Mouse (Mus musculus) central nervous system, embryonic 11.5 days (tissue): ENCODE measurements around the gene Hist1h4d. TPM values are rescaled to one million over a fixed set of nuclear protein-coding genes. Genes with fewer than 3 reads are reported as not detected.

Experiments
- polyA plus RNA-seq: library from polyadenylated mRNA; depleted of rRNA; stranded (reverse); fragments of >200 nt; gene quantifications from 2 replicates; pipeline ENCODE4 v1.2.3, GENCODE M21; 2012; rRNA removed

The Hist1h4d gene
- polyA plus RNA-seq, 1 experiment: 10.3 TPM

Other genes starting within 250 kb of the Hist1h4d start
- 21.3 and 30.9 TPM in 2 replicates for gene Zfp322a, start 212.4 kb upstream of the Hist1h4d start, polyA plus RNA-seq
- 8.8 and 10.0 TPM in 2 replicates for gene Abt1, start 157.7 kb upstream of the Hist1h4d start, polyA plus RNA-seq
- gene Btn1a1, start 115.7 kb upstream of the Hist1h4d start, polyA plus RNA-seq: 0.07 and 0.31 TPM in 2 replicates
- 0.34 and 0.82 TPM in 2 replicates for gene Btn2a2, start 92.7 kb upstream of the Hist1h4d start, polyA plus RNA-seq
- 21.7 and 31.0 TPM in 2 replicates for gene Hist1h4h, start 50.5 kb upstream of the Hist1h4d start, polyA plus RNA-seq
- gene Hist1h2af, start 47.7 kb upstream of the Hist1h4d start, polyA plus RNA-seq: 189 and 273 TPM in 2 replicates
- gene Hist1h3g, start 46.2 kb upstream of the Hist1h4d start, polyA plus RNA-seq: 38.6 and 41.4 TPM in 2 replicates
- gene Hist1h2bh, start 38.2 kb upstream of the Hist1h4d start, polyA plus RNA-seq: 3.2 and 6.3 TPM in 2 replicates
- gene Hist1h3f, start 37.5 kb upstream of the Hist1h4d start, polyA plus RNA-seq: 5.1 and 6.2 TPM in 2 replicates
- gene Hist1h4f, start 29.9 kb upstream of the Hist1h4d start, polyA plus RNA-seq: 19.4 and 22.4 TPM in 2 replicates
- gene Hist1h1d, start 28.3 kb upstream of the Hist1h4d start, polyA plus RNA-seq: 0.65 and 1.3 TPM in 2 replicates
- gene Hist1h3e, start 19.2 kb upstream of the Hist1h4d start, polyA plus RNA-seq: 41.5 and 49.2 TPM in 2 replicates
- 17.0 and 26.2 TPM in 2 replicates for gene Hist1h2ae, start 10.4 kb upstream of the Hist1h4d start, polyA plus RNA-seq
- gene Hist1h2bg, start 10.2 kb upstream of the Hist1h4d start, polyA plus RNA-seq: 14.7 and 42.2 TPM in 2 replicates
- gene Hist1h2bf, start 7.4 kb upstream of the Hist1h4d start, polyA plus RNA-seq: 8.0 and 18.9 TPM in 2 replicates
- gene Hist1h2ad, start 7.2 kb upstream of the Hist1h4d start, polyA plus RNA-seq: 2.4 and 8.0 TPM in 2 replicates
- gene Hist1h3d, start 5.8 kb upstream of the Hist1h4d start, polyA plus RNA-seq: 21.2 and 34.9 TPM in 2 replicates
- gene Hist1h2be, start 39.5 kb downstream of the Hist1h4d start, polyA plus RNA-seq: 1.9 and 4.2 TPM in 2 replicates
- 11.1 and 13.7 TPM in 2 replicates for gene Hist1h1e, start 41.0 kb downstream of the Hist1h4d start, polyA plus RNA-seq
- 1.2 and 2.0 TPM in 2 replicates for gene Hist1h2ac, start 102.3 kb downstream of the Hist1h4d start, polyA plus RNA-seq
- 17.0 and 27.2 TPM in 2 replicates for gene Hist1h2bc, start 102.6 kb downstream of the Hist1h4d start, polyA plus RNA-seq
- gene Hist1h1t, start 114.2 kb downstream of the Hist1h4d start, polyA plus RNA-seq: 0.11 and 0.17 TPM in 2 replicates
- 7.5 and 10.3 TPM in 2 replicates for gene Hist1h4c, start 116.9 kb downstream of the Hist1h4d start, polyA plus RNA-seq
- 1.8 and 1.9 TPM in 2 replicates for gene Hfe, start 129.3 kb downstream of the Hist1h4d start, polyA plus RNA-seq
- 13.2 and 15.1 TPM in 2 replicates for gene Hist1h1c, start 157.2 kb downstream of the Hist1h4d start, polyA plus RNA-seq
- gene Hist1h3c, start 164.0 kb downstream of the Hist1h4d start, polyA plus RNA-seq: 51.1 and 52.4 TPM in 2 replicates
- gene Hist1h2bb, start 165.1 kb downstream of the Hist1h4d start, polyA plus RNA-seq: 6.3 and 16.8 TPM in 2 replicates
- 44.2 and 53.2 TPM in 2 replicates for gene Hist1h2ab, start 169.5 kb downstream of the Hist1h4d start, polyA plus RNA-seq
- 52.8 and 64.6 TPM in 2 replicates for gene Hist1h3b, start 170.7 kb downstream of the Hist1h4d start, polyA plus RNA-seq
- gene Hist1h4b, start 175.4 kb downstream of the Hist1h4d start, polyA plus RNA-seq: 29.2 and 64.2 TPM in 2 replicates
- gene Hist1h4a, start 179.6 kb downstream of the Hist1h4d start, polyA plus RNA-seq: 7.3 and 15.7 TPM in 2 replicates
- 31.4 and 33.8 TPM in 2 replicates for gene Hist1h3a, start 180.8 kb downstream of the Hist1h4d start, polyA plus RNA-seq
- 9.1 and 22.2 TPM in 2 replicates for gene Hist1h1a, start 182.1 kb downstream of the Hist1h4d start, polyA plus RNA-seq
- not detected in 2 replicates for gene Trim38, start 188.3 kb downstream of the Hist1h4d start, polyA plus RNA-seq
- 0.01 and 0.04 TPM in 2 replicates for gene Slc17a2, start 225.4 kb downstream of the Hist1h4d start, polyA plus RNA-seq